Mouse (Mus musculus) cerebellum, adult 11-12 months (tissue): ENCODE results near the gene Cep295nl.
"Not testable (repeated sequence)": the region's sequence is repeated elsewhere in the genome, so short reads cannot be mapped to it uniquely, and the experiment has no call there.

Experiments
- DNase-seq: peaks from one replicate; pipeline ENCODE4 v3.0.0; 2022

The Cep295nl gene

GRCm38 (mm10) chr11:118342400-118342981 is at the start of gene Cep295nl:
Cep295nl (minus strand) TSS chr11:118342500.
- DNase-seq: no peak

GRCm38 (mm10) chr11:118387816-118388215 is 45.5 kb upstream of the Cep295nl start:
- peak; percentile 1 for DNase-seq

GRCm38 (mm10) chr11:118379251-118380009 is 37.1 kb upstream of the Cep295nl start:
- DNase-seq: peak; percentile 73

- no peak for DNase-seq
Observed at GRCm38 (mm10) chr11:118378656-118379055, 36.4 kb upstream of the Cep295nl start.

DNA sequence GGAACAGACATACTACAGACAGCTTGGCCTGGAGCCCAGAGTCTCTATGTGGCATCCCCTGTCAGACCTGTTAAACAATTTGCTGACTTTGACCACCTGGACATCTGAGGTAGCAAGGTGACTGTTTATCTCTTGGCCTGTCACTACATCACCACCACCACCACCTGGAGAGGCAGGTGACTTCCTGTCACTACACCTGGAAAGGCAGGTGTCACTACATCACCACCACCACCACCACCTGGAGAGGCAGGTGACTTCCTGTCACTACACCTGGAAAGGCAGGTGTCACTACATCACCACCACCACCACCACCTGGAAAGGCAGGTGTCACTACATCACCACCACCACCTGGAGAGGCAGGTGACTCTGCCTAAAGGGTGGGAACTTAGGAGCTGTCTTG is 34.0 kb upstream of the Cep295nl start:
- not testable (repeated sequence) for DNase-seq

DNA sequence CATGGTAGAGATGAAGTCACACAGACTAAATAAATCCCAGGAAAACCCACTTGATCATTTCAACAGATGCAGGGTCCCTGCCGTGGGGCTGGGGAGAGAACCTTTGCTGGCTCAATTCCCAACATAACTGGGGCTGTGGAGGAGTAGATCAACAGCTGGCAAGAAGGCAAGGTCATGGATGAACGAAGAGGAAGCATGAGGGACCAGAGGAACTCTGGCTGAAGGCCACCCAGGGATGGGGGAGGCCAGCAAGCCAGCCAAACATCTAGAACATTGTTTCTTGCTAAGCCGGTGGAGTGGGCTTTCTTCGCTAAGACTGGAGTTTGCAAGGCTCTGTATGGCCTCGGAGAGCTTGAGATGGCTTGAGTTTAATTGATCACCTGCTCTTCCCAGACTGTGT is 33.6 kb upstream of the Cep295nl start:
- no peak for DNase-seq

DNA sequence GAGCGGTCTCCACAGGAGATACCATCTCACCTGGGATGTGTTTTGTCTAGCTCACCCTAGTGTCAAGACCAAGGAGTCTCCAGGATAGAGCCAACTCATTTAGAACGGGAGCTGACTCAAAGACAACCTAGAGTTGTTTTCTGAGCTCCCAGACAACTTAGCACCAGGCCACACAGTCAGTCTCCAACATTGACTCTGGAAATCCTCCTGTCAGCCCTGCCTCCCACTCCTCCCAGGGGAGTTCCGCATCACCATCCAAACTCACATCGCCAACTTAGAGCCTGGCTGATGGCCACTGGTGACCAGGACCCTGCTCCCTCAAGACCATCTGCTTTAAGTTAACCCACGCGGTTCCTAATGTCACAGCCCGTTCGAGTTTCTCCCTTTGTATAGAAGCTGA is 33.2 kb upstream of the Cep295nl start:
- DNase-seq: no peak

DNA sequence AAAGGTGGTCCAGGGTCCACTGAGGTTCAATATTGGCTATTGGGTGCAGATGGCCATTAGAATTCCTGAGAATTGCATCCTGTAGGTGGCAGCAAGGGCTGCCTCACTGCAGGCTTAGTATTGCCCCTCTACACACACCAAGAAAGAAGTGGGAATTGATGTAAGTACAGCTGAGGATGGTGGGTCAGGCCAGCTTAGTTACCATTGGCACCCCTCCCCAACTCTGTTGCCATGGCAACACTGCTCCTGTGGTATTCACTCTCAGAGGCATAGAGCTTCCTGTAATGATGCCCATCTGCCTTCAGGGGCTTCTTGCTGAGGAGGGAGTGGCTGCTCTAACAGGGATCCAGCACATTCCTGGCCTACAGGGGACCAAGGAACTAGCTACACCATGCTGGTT is 32.7 kb upstream of the Cep295nl start:
- no peak for DNase-seq

DNA sequence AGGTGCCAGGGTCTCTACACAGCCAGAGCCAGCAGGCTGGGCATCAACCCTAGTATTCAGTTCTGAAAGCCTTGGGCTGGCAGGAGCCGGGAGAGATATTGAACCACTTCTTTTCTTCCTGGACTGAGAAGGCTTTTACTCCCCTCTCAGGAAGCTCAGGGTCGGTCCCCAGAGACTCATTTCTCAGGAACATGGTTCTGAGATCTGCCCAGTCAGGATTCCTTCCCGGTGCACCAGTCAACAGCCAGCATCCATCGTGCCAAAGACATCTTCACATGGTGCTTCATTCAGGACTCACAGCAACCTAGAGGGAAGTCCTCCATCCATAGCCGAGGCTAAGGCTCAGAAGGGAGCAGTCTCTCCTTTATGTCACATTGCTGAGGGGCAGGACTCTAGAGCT is 32.2 kb upstream of the Cep295nl start:
- no peak for DNase-seq

DNA sequence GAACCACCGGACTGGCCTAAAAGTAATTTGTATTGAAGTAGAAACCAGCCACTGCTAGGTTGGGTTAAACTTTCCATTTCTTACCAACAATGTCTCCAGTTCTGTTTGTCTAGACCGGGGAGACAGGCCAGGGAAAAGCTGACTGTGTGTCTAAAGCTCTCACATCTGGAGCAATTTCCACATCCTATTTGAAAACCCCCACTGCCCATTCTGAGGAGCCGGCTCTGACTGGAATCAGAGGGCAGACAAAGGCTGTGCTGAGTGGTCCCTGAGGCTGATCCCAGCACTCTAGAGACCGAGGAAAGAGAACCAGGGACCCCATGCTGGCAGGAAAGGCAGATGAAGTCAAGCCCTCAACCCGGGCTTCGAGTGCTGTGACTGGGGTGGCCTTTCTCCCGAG is 30.3 kb upstream of the Cep295nl start:
- no peak for DNase-seq

DNA sequence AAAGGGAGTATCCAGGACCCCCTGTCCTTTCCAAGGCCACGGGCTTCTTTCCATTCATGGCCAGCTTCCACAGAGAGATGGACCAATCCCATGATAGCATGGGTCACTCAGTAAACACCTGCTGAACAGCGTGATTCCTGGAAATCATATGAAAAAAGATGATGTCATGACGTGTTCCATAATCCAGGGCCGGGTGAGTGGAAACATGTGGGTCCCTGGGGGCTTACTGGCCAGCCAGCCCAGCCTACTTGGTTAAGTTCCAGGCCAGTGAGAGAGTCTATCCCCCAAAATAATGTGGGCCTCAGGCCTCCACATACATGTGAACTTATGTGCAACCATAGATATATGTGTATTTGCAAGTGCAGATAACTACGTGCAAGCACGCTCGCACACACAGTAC is 29.6 kb upstream of the Cep295nl start:
- DNase-seq: no peak

DNA sequence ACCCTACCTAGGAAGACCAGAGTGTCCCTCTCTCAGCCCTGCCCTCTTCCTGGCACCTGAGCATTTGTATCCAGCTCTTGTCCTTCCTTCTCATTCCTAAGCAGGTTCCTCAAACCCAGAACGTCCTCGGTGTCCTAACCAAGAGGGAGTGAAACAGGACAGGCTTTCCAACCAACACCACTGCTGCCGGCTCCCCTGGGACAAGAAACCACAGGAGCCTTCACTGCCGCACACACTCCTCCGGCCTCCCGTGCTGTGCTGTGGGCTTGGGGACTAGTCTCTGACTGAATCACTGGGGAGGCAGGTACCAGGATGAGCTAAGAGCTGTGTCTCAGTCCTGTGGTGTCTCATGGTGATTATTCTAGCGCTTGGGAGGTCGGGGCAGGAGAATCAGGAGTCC is 27.4 kb upstream of the Cep295nl start:
- no peak for DNase-seq

DNA sequence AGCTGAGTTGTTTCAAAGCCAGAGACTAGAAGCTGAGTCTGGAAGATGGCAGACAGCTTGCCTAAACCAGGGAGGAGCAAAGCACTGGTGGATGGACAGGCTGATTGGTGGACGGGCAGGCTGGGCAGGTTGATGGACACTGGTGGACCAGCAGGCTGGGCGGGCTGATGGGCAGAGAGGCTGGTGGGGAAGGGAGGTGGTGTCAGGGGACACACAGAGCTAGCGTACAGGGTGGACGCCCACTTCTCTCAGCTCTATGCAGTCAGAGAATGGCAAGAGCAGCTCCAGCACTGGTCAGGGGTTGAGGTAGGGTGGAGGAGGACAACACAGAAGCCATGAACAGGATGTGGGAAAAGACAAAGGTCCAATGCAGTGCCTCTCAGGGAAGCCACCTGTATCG is 27.0 kb upstream of the Cep295nl start:
- no peak for DNase-seq

GRCm38 (mm10) chr11:118368330-118368729 is 26.0 kb upstream of the Cep295nl start:
- DNase-seq: no peak

GRCm38 (mm10) chr11:118366559-118366958 is 24.3 kb upstream of the Cep295nl start:
- no peak for DNase-seq

- DNase-seq: no peak
Observed at GRCm38 (mm10) chr11:118366108-118366507, 23.8 kb upstream of the Cep295nl start.

GRCm38 (mm10) chr11:118365171-118365570 is 22.9 kb upstream of the Cep295nl start:
- DNase-seq: no peak

GRCm38 (mm10) chr11:118364021-118364420 is 21.7 kb upstream of the Cep295nl start:
- DNase-seq: no peak

- DNase-seq: no peak
Observed at GRCm38 (mm10) chr11:118362971-118363518, 20.7 kb upstream of the Cep295nl start.

GRCm38 (mm10) chr11:118362501-118362900 is 20.2 kb upstream of the Cep295nl start:
- DNase-seq: no peak

GRCm38 (mm10) chr11:118360907-118361341 is 18.6 kb upstream of the Cep295nl start:
- no peak for DNase-seq

GRCm38 (mm10) chr11:118360491-118360890 is 18.2 kb upstream of the Cep295nl start:
- DNase-seq: no peak

DNA sequence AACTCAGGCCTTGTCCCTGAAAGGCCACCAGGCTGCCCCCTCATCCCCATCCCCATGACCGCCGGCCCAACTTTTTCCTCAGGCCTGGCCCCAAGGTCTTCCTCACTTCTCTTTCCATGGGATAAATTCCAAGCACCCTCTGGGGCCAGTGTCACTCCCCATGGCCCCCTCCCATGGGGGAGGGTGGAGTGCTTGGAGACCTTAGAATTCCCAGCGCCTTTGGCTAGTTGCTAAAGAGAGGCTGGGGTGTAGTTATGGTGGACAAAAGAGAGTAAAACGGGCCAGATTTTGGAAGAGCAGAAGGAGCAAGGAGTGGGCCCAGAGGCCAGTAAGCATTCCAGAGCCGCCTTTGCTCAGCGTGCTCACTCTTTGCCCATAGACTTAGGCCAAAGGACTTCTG is 13.3 kb upstream of the Cep295nl start, which contains the start of gene Timp2:
Gene Timp2, minus strand, starts transcription at position 101 of the 400 bp plus-strand sequence.
- DNase-seq: no peak

- peak; percentile 79 for DNase-seq
Observed at GRCm38 (mm10) chr11:118355205-118355604, 12.9 kb upstream of the Cep295nl start.
